Mouse (Mus musculus): Measurements from ENCODE around the gene Cacna2d2. TPM values are rescaled to one million over a fixed set of nuclear protein-coding genes. Genes with fewer than 3 reads are reported as not detected.

Cacna2d2 gene
- polyA plus RNA-seq, 1 experiment from 2014 or later: 1.8 TPM

DNA sequence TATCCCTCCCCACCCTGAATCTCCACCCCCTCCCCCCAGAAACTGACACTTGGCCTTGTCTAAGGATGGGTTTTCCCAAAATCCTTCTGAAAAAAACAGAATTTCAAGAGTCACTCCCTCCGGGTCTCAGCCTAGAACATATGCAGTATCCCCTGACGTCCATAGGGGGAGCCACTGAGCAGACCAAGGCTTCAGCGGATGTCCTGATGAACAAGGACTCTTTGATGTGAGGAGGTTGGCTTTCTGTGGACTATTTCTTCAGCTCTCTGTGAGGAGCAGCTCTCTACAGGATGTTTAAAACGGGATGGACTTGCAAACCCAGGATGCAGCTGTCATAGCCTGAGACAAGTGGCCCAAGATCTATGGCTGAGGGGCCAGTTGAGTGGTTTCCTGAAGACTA lies 53.1 kb downstream of the Cacna2d2 start:
- no peak overlapping the region for H3K9ac ChIP-seq (ENCODE audit: low read length)
- ATAC-seq (replicated peaks; ENCODE audit: low FRiP score): no peak; the same call in 1 of the 2 replicates
- no peaks in the 10 kb centered on the region for H3K4me1 ChIP-seq (replicated peaks; ENCODE audit: control insufficient read depth, insufficient read depth, low read length)
- 30% methylated on average over 4 of the region's 4 CpGs for WGBS
- DNase-seq (ENCODE audit: low spot score): no peak
- H3K36me3 ChIP-seq (ENCODE audit: control insufficient read depth, insufficient read depth, low read length): no peaks in the 10 kb centered on the region
- H3K4me3 ChIP-seq (ENCODE audit: low read depth, low read length): no peak overlapping the region
- no peaks in the 10 kb centered on the region for H3K9me3 ChIP-seq (ENCODE audit: control insufficient read depth, low read length)
- no peak overlapping the region for H3K4me2 ChIP-seq (ENCODE audit: low read depth, low read length, severe bottlenecking)
- H3K27me3 ChIP-seq (ENCODE audit: control insufficient read depth, insufficient read depth, low read length): no peaks in the 10 kb centered on the region
- no peak overlapping the region for H3K27ac ChIP-seq (ENCODE audit: low read depth, low read length)

GRCm38 (mm10) chr9:107453151-107453550 lies 53.7 kb downstream of the Cacna2d2 start:
- Histone ChIP-seq H3K27ac (ENCODE audit: low read depth, low read length) (no peak overlapping the region), H3K36me3 (ENCODE audit: control insufficient read depth, insufficient read depth, low read length) (no peaks in the 10 kb centered on the region)
- WGBS: 86% methylated on average over 8 of the region's 8 CpGs

GRCm38 (mm10) chr9:107456667-107457066 lies 57.3 kb downstream of the Cacna2d2 start:
- Histone ChIP-seq H3K4me3 (ENCODE audit: low read depth, low read length) (no peak overlapping the region), H3K4me2 (ENCODE audit: low read depth, low read length, severe bottlenecking) (no peak overlapping the region), H3K9me3 (ENCODE audit: control insufficient read depth, low read length) (no peaks in the 10 kb centered on the region), H3K36me3 (ENCODE audit: control insufficient read depth, insufficient read depth, low read length) (no peaks in the 10 kb centered on the region), H3K9ac (ENCODE audit: low read length) (no peak overlapping the region), H3K27me3 (ENCODE audit: control insufficient read depth, insufficient read depth, low read length) (no peaks in the 10 kb centered on the region), H3K27ac (ENCODE audit: low read depth, low read length) (no peak overlapping the region), H3K4me1 (replicated peaks; ENCODE audit: control insufficient read depth, insufficient read depth, low read length) (no peaks in the 10 kb centered on the region)
- WGBS: 79% methylated on average over 15 of the region's 15 CpGs
- ATAC-seq (replicated peaks; ENCODE audit: low FRiP score) (no peak), DNase-seq (ENCODE audit: low spot score) (no peak)

More at GRCm38 (mm10) chr9:107453151-107453550, 53.7 kb downstream of the Cacna2d2 start:
- no peak overlapping the region for H3K4me3 ChIP-seq (ENCODE audit: low read depth, low read length)
- no peak for DNase-seq (ENCODE audit: low spot score)
- H3K4me1 ChIP-seq (replicated peaks; ENCODE audit: control insufficient read depth, insufficient read depth, low read length): no peaks in the 10 kb centered on the region
- H3K9me3 ChIP-seq (ENCODE audit: control insufficient read depth, low read length): no peaks in the 10 kb centered on the region
- ATAC-seq (replicated peaks; ENCODE audit: low FRiP score): no peak
- no peak overlapping the region for H3K4me2 ChIP-seq (ENCODE audit: low read depth, low read length, severe bottlenecking)
- no peaks in the 10 kb centered on the region for H3K27me3 ChIP-seq (ENCODE audit: control insufficient read depth, insufficient read depth, low read length)
- H3K9ac ChIP-seq (ENCODE audit: low read length): no peak overlapping the region

DNA sequence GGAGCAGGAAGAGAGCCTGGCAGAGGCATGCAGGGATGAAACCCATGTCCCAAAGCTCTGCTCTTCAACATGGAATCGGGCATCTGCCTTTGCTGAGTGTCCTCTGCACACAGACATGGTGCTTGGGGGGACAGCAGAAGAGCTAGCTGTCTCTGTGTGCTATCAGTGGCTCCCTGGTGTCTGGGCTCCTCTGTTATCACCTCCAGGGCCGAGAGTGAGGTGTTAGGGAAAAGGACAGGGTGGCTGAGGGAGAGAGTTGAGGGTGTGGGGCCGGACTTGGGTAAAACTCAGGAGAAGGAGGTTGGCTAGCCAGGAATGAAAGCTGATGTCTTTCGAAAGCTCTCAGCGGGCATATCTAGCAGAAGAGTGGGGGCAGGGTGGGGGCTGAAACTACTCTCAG lies 63.5 kb downstream of the Cacna2d2 start:
- Histone ChIP-seq H3K27me3 (ENCODE audit: control insufficient read depth, insufficient read depth, low read length) (no peaks in the 10 kb centered on the region), H3K4me2 (ENCODE audit: low read depth, low read length, severe bottlenecking) (no peak overlapping the region), H3K9me3 (ENCODE audit: control insufficient read depth, low read length) (no peaks in the 10 kb centered on the region), H3K36me3 (ENCODE audit: control insufficient read depth, insufficient read depth, low read length) (no peaks in the 10 kb centered on the region), H3K27ac (ENCODE audit: low read depth, low read length) (no peak overlapping the region), H3K9ac (ENCODE audit: low read length) (no peak overlapping the region), H3K4me1 (replicated peaks; ENCODE audit: control insufficient read depth, insufficient read depth, low read length) (no peaks in the 10 kb centered on the region; the same call in 1 of the 2 replicates), H3K4me3 (ENCODE audit: low read depth, low read length) (no peak overlapping the region)
- no peak for DNase-seq (ENCODE audit: low spot score)
- ATAC-seq (replicated peaks; ENCODE audit: low FRiP score): no peak
- WGBS: 77% methylated on average over 5 of the region's 5 CpGs

- Histone ChIP-seq H3K4me2 (ENCODE audit: low read depth, low read length, severe bottlenecking) (no peak overlapping the region), H3K4me1 (replicated peaks; ENCODE audit: control insufficient read depth, insufficient read depth, low read length) (no peaks in the 10 kb centered on the region; the same call in 1 of the 2 replicates), H3K9me3 (ENCODE audit: control insufficient read depth, low read length) (no peaks in the 10 kb centered on the region), H3K36me3 (ENCODE audit: control insufficient read depth, insufficient read depth, low read length) (no peaks in the 10 kb centered on the region), H3K27me3 (ENCODE audit: control insufficient read depth, insufficient read depth, low read length) (no peaks in the 10 kb centered on the region), H3K4me3 (ENCODE audit: low read depth, low read length) (no peak overlapping the region), H3K9ac (ENCODE audit: low read length) (no peak overlapping the region), H3K27ac (ENCODE audit: low read depth, low read length) (no peak overlapping the region)
- ATAC-seq (replicated peaks; ENCODE audit: low FRiP score) (peak; percentile 89), DNase-seq (ENCODE audit: low spot score) (peak; percentile 94)
- WGBS: 19% methylated on average over 7 of the region's 7 CpGs
Observed at GRCm38 (mm10) chr9:107463509-107463908, 64.1 kb downstream of the Cacna2d2 start.

DNA sequence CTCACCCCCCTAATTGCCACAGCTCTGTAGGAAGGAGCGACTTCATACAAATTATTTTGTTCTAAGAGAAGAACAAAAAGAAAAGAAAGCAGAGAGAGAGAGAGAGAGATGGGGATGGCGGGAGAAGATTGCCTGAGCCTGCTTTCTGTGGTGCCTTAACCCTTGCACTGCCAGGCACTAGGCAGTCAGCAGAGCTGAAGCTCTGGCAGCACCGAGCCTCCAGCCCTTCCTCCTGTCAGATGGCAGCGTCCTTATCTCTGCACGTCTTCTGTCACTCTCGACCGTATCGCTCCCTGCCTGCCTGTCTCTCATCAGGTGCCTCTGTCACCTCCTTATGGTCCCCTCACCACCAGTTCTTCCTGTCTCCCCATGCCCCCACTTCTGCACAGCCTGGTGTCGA lies 64.7 kb downstream of the Cacna2d2 start:
- no peak for ATAC-seq (replicated peaks; ENCODE audit: low FRiP score)
- WGBS: 41% methylated on average over 9 of the region's 9 CpGs
- no peaks in the 10 kb centered on the region for H3K9me3 ChIP-seq (ENCODE audit: control insufficient read depth, low read length)
- H3K4me1 ChIP-seq (replicated peaks; ENCODE audit: control insufficient read depth, insufficient read depth, low read length): no peaks in the 10 kb centered on the region; the same call in 1 of the 2 replicates
- 0 out of 2 replicates have a peak overlapping the region, but pooled peaks have one; percentile 0 for H3K9ac ChIP-seq (ENCODE audit: low read length)
- DNase-seq (ENCODE audit: low spot score): no peak
- H3K4me2 ChIP-seq (ENCODE audit: low read depth, low read length, severe bottlenecking): no peak overlapping the region
- H3K36me3 ChIP-seq (ENCODE audit: control insufficient read depth, insufficient read depth, low read length): no peaks in the 10 kb centered on the region
- no peak overlapping the region for H3K4me3 ChIP-seq (ENCODE audit: low read depth, low read length)
- H3K27me3 ChIP-seq (ENCODE audit: control insufficient read depth, insufficient read depth, low read length): no peaks in the 10 kb centered on the region
- H3K27ac ChIP-seq (ENCODE audit: low read depth, low read length): peak overlapping the region; percentile 60; the same call in 1 of the 2 replicates

- Histone ChIP-seq H3K9me3 (ENCODE audit: control insufficient read depth, low read length) (no peaks in the 10 kb centered on the region), H3K4me1 (replicated peaks; ENCODE audit: control insufficient read depth, insufficient read depth, low read length) (peaks cover 4% of the 10 kb centered on the region; the same call in 1 of the 2 replicates), H3K27ac (ENCODE audit: low read depth, low read length) (no peak overlapping the region), H3K4me2 (ENCODE audit: low read depth, low read length, severe bottlenecking) (no peak overlapping the region), H3K36me3 (ENCODE audit: control insufficient read depth, insufficient read depth, low read length) (no peaks in the 10 kb centered on the region), H3K4me3 (ENCODE audit: low read depth, low read length) (no peak overlapping the region), H3K27me3 (ENCODE audit: control insufficient read depth, insufficient read depth, low read length) (no peaks in the 10 kb centered on the region), H3K9ac (ENCODE audit: low read length) (no peak overlapping the region)
- DNase-seq (ENCODE audit: low spot score) (no peak), ATAC-seq (replicated peaks; ENCODE audit: low FRiP score) (no peak)
- WGBS: 22% methylated on average over 6 of the region's 6 CpGs
Observed at GRCm38 (mm10) chr9:107465657-107466056, 66.2 kb downstream of the Cacna2d2 start.

GRCm38 (mm10) chr9:107469213-107469795 lies 69.9 kb downstream of the Cacna2d2 start:
- WGBS: 30% methylated on average over 13 of the region's 13 CpGs
- Histone ChIP-seq H3K27ac (ENCODE audit: low read depth, low read length) (no peak overlapping the region), H3K4me3 (ENCODE audit: low read depth, low read length) (no peak overlapping the region), H3K4me2 (ENCODE audit: low read depth, low read length, severe bottlenecking) (no peak overlapping the region), H3K36me3 (ENCODE audit: control insufficient read depth, insufficient read depth, low read length) (no peaks in the 10 kb centered on the region), H3K9ac (ENCODE audit: low read length) (no peak overlapping the region), H3K27me3 (ENCODE audit: control insufficient read depth, insufficient read depth, low read length) (no peaks in the 10 kb centered on the region), H3K9me3 (ENCODE audit: control insufficient read depth, low read length) (no peaks in the 10 kb centered on the region), H3K4me1 (replicated peaks; ENCODE audit: control insufficient read depth, insufficient read depth, low read length) (peaks cover 4% of the 10 kb centered on the region; the same call in 1 of the 2 replicates)
- DNase-seq (ENCODE audit: low spot score) (no peak), ATAC-seq (replicated peaks; ENCODE audit: low FRiP score) (no peak)

- peaks cover 4% of the 10 kb centered on the region; the same call in 1 of the 2 replicates for H3K4me1 ChIP-seq (replicated peaks; ENCODE audit: control insufficient read depth, insufficient read depth, low read length)
- 59% methylated on average over 15 of the region's 15 CpGs for WGBS
- no peaks in the 10 kb centered on the region for H3K9me3 ChIP-seq (ENCODE audit: control insufficient read depth, low read length)
- DNase-seq (ENCODE audit: low spot score) (no peak), ATAC-seq (replicated peaks; ENCODE audit: low FRiP score) (no peak)
- no peak overlapping the region for H3K4me3 ChIP-seq (ENCODE audit: low read depth, low read length)
- no peak overlapping the region for H3K27ac ChIP-seq (ENCODE audit: low read depth, low read length)
- no peak overlapping the region for H3K4me2 ChIP-seq (ENCODE audit: low read depth, low read length, severe bottlenecking)
- no peaks in the 10 kb centered on the region for H3K27me3 ChIP-seq (ENCODE audit: control insufficient read depth, insufficient read depth, low read length)
- H3K9ac ChIP-seq (ENCODE audit: low read length): no peak overlapping the region
- no peaks in the 10 kb centered on the region for H3K36me3 ChIP-seq (ENCODE audit: control insufficient read depth, insufficient read depth, low read length)
Observed at GRCm38 (mm10) chr9:107470427-107470826, 71.0 kb downstream of the Cacna2d2 start.
